ENCODE assay signal across 20 mouse cellular contexts in the genomic region with DNA sequence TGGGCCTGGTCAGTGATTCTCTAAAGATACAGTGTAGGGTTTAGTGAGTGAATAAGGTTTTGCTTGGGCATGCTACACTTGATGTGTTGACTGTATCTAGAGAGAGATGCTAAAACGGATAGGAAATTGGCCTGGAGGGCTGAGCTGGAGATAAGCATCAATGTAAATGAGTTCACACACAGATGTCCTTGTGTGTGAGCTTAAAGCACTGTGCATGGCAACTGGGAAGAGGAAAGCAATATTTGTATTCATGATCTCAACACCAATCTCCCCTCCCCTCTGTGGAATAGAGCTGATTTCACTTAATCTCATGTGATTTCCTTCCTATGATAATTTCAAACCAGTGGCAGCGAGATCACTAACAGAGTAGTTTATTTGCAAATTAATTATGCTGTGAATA. TPM values are rescaled to one million over a fixed set of nuclear protein-coding genes. Genes with fewer than 3 reads are reported as not detected.
"Had no signal": no experiment of that assay in that cellular context is flagged by ENCODE, and none has a peak within 500 bp of the region (broad histone marks: within the 10 kb centered on the region; RNA-seq: fewer than 3 reads in every experiment).

No protein-coding gene starts in this region.

- H3K4me2 ChIP-seq: limb, embryonic 12.5 days; limb, embryonic 15.5 days; liver, embryonic 11.5 days; lung, embryonic 14.5 days; midbrain, embryonic 15.5 days; neural tube, embryonic 13.5 days; stomach, embryonic 15.5 days had no signal

- H3K9me3 ChIP-seq: limb, embryonic 12.5 days; limb, embryonic 15.5 days; megakaryocyte, embryonic 14.5 days; midbrain, embryonic 10.5 days; midbrain, embryonic 15.5 days; neural tube, embryonic 13.5 days; stomach, embryonic 15.5 days had no signal

- H3K36me3 ChIP-seq: limb, embryonic 12.5 days; limb, embryonic 15.5 days; midbrain, embryonic 10.5 days; midbrain, embryonic 15.5 days; neural tube, embryonic 13.5 days; stomach, embryonic 15.5 days had no signal

- H3K4me1 ChIP-seq: limb, embryonic 12.5 days; limb, embryonic 15.5 days; megakaryocyte, embryonic 14.5 days; midbrain, embryonic 10.5 days; midbrain, embryonic 15.5 days; stomach, embryonic 15.5 days had no signal

- DNase-seq: kidney, postnatal 36 days; liver, postnatal 0 days; lung, embryonic 14.5 days; retina, postnatal 1 day; right cerebral cortex, postnatal 25 days; spleen, adult 18-20 months; thymus, postnatal 36 days had no signal

- H3K9ac ChIP-seq: limb, embryonic 12.5 days; limb, embryonic 15.5 days; liver, embryonic 14.5 days; liver, postnatal 0 days; lung, embryonic 14.5 days; midbrain, embryonic 15.5 days; neural tube, embryonic 13.5 days; stomach, embryonic 15.5 days had no signal

- H3K4me3 ChIP-seq: limb, embryonic 12.5 days; limb, embryonic 15.5 days; megakaryocyte, embryonic 14.5 days; midbrain, embryonic 10.5 days; midbrain, embryonic 15.5 days; neural tube, embryonic 13.5 days; stomach, embryonic 15.5 days had no signal

- H3K27ac ChIP-seq: kidney, postnatal 0 days; limb, embryonic 12.5 days; limb, embryonic 15.5 days; liver, embryonic 14.5 days; macrophage; midbrain, embryonic 10.5 days; midbrain, embryonic 15.5 days; neural tube, embryonic 13.5 days; stomach, embryonic 15.5 days had no signal

- ATAC-seq: liver, postnatal 0 days; lung, postnatal 0 days; midbrain, embryonic 15.5 days had no signal

- H3K27me3 ChIP-seq: limb, embryonic 15.5 days; midbrain, embryonic 15.5 days; neural tube, embryonic 13.5 days; stomach, embryonic 15.5 days had no signal

RNA-seq across cellular contexts. Expression of gene Icos, which starts 7.3 kb away (rescaled TPM):
- total RNA-seq: left cerebral cortex, adult 8-10 months had no signal
- polyA plus RNA-seq: lung, embryonic 14.5 days; midbrain, embryonic 15.5 days; neural tube, embryonic 13.5 days had no signal
